Mouse (Mus musculus): Measurements from ENCODE around the gene Hist2h2aa1. TPM values are rescaled to one million over a fixed set of nuclear protein-coding genes. Genes with fewer than 3 reads are reported as not detected.
"Not testable (repeated sequence)": the region's sequence is repeated elsewhere in the genome, so short reads cannot be mapped to it uniquely, and the experiment has no call there.

The Hist2h2aa1 gene
- polyA plus RNA-seq, 2 experiments: 18.1 to 44.2 TPM

- not testable (repeated sequence) for H3K27me3 ChIP-seq (ENCODE audit: control insufficient read depth, insufficient read depth, low read length); H3K36me3 ChIP-seq (ENCODE audit: control insufficient read depth, insufficient read depth, low read length); DNase-seq (ENCODE audit: low spot score); H3K4me1 ChIP-seq (ENCODE audit: control insufficient read depth, insufficient read depth, low read length); H3K9me3 ChIP-seq (ENCODE audit: control insufficient read depth, low read length)
- 0% methylated on average over 9 of the region's 44 CpGs for WGBS
- peak overlapping the region; percentile 87 for H3K4me2 ChIP-seq (replicated peaks; ENCODE audit: low read depth, low read length, severe bottlenecking)
- peak overlapping the region; percentile 48 for H3K4me3 ChIP-seq (replicated peaks; ENCODE audit: low read length)
- ATAC-seq (ENCODE audit: low FRiP score, low read depth): peak; percentile 20
- peak overlapping the region; percentile 58 for H3K9ac ChIP-seq (ENCODE audit: low read depth, low read length, severe bottlenecking)
- peak overlapping the region; percentile 96 for H3K27ac ChIP-seq (replicated peaks; ENCODE audit: low read depth, low read length)
- 0 out of 2 replicates have a peak, but pooled peaks have one; percentile 5 for TF ChIP-seq POLR2A (IDR thresholded peaks at IDR 0.05; ENCODE audit: borderline replicate concordance, extremely low read depth, insufficient read depth, insufficient read length)
Observed at GRCm38 (mm10) chr3:96268776-96269378, 23.6 kb downstream of the Hist2h2aa1 start.

DNA sequence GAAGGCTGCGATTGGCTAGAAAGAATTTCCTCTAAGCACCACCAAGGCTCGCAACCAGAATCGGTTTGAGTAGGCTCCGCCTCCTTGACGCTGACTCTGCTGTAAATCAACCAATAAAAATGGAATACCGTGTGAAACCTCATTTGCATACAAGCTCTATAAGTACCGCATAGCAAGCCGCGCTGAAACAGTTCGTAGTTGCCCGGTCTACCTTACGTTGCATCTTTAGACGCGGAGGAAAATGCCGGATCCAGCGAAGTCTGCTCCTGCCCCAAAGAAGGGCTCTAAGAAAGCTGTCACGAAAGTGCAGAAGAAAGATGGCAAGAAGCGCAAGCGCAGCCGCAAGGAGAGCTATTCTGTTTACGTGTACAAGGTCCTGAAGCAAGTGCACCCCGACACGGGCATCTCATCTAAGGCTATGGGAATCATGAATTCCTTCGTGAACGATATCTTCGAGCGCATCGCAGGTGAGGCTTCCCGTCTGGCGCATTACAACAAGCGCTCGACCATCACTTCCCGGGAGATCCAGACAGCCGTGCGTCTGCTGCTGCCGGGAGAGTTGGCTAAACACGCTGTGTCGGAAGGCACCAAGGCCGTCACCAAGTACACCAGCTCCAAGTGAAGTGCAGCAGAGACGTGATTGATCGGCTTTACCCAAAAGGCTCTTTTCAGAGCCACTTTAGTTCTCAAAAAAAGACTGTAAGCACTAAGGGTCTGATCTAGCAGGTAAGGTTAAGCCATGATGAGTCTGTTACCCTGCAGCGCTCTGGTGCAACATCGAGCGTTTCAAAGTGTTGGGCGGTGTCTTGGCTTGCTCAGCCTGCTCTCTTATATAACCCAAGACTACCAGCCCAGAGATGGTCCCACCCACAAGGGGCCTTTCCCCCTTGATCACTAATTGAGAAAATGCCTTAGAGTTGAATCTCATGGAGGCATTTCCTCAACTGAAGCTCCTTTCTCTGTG is 24.5 kb downstream of the Hist2h2aa1 start, which contains the start of gene Hist2h2bb:
Gene Hist2h2bb (plus strand): TSS at position 242 of the 964 bp plus-strand sequence.
- H3K9me3 ChIP-seq (ENCODE audit: control insufficient read depth, low read length): no peaks in the 10 kb centered on the region
- peak within 1 kb of the TSS; percentile 71 for H3K9ac ChIP-seq (ENCODE audit: low read depth, low read length, severe bottlenecking)
- H3K36me3 ChIP-seq (ENCODE audit: control insufficient read depth, insufficient read depth, low read length): no peaks in the 10 kb centered on the region
- WGBS: under 1% methylated on average over 45 of the region's 45 CpGs
- peak within 1 kb of the TSS; percentile 53 for H3K4me3 ChIP-seq (replicated peaks; ENCODE audit: low read length)
- H3K27me3 ChIP-seq (ENCODE audit: control insufficient read depth, insufficient read depth, low read length): no peaks in the 10 kb centered on the region
- H3K4me2 ChIP-seq (replicated peaks; ENCODE audit: low read depth, low read length, severe bottlenecking): peak within 1 kb of the TSS; percentile 87
- no peaks in the 10 kb centered on the region for H3K4me1 ChIP-seq (ENCODE audit: control insufficient read depth, insufficient read depth, low read length)
- peak within 1 kb of the TSS; percentile 96 for H3K27ac ChIP-seq (replicated peaks; ENCODE audit: low read depth, low read length)
- peak; percentile 99; the same call in 1 of the 2 replicates for TF ChIP-seq POLR2A (IDR thresholded peaks at IDR 0.05; ENCODE audit: borderline replicate concordance, extremely low read depth, insufficient read depth, insufficient read length)
- ATAC-seq (ENCODE audit: low FRiP score, low read depth) (peak; percentile 95), DNase-seq (ENCODE audit: low spot score) (peak; percentile 99)

DNA sequence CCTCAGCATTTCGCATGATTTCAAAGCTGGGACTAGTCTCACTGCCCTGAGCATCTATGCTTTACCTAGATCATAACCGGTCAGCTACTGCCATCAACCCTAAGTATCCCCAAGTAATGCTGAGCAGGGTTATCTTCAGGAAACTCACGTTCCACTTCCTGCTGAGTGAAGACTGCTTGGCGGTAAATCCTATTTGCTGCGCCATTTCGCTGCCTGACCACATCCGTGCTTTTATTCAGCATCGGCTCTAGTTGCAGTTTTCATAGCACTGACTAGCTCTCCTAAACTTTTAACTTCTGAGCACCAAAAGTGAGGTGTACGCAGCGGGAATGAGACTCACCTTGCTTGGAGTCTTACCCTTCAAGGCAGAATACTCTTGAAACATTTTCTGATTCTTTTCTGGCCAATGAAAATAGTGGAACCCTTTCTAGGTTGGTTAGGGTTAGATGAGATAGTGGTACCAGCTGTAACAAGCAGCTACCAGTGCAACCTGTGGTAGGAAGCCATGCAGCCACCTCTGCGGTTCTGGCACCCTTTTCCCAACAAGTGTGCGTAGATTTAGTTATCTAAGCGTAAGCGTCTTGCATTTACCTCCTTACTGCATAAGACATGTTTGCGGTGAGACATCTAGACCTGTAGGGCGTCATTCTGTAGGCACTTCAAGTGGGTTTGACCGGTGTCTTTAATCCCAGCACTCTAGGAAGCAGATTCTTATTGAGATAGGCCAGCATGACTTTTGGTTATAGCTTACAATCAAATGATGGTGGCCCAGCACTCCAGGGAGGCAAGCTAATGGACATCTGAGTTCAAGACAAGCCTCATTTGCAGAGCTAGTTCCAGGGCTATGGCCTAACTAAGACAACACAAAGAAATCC is 28.5 kb downstream of the Hist2h2aa1 start:
- WGBS: 87% methylated on average over 17 of the region's 17 CpGs
- TF ChIP-seq POLR2A (IDR thresholded peaks at IDR 0.05; ENCODE audit: borderline replicate concordance, extremely low read depth, insufficient read depth, insufficient read length): no peak
- no peaks in the 10 kb centered on the region for H3K27me3 ChIP-seq (ENCODE audit: control insufficient read depth, insufficient read depth, low read length)

DNA sequence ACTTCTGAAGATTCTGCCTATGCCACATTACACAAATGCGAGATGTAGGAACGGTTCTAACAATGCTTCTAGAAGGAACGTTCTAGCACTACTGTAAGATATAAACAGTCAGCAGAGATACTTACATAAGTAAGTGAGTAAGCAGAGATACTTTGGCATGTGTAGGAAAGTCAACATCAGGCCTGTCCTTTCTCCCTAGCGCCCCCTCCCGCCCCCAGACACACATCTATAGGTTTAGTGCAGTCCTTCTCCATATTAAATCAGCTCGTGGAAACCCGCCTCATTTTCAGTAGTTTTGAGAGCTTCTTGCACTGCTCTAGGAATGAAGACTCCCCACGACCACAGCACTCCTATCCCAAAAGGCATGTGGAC is 32.1 kb downstream of the Hist2h2aa1 start:
- DNase-seq (ENCODE audit: low spot score) (peak; percentile 50), ATAC-seq (ENCODE audit: low FRiP score, low read depth) (peak; percentile 20)
- Histone ChIP-seq H3K27me3 (ENCODE audit: control insufficient read depth, insufficient read depth, low read length) (no peaks in the 10 kb centered on the region), H3K4me3 (replicated peaks; ENCODE audit: low read length) (peak overlapping the region; percentile 43), H3K4me2 (replicated peaks; ENCODE audit: low read depth, low read length, severe bottlenecking) (peak overlapping the region; percentile 71), H3K36me3 (ENCODE audit: control insufficient read depth, insufficient read depth, low read length) (no peaks in the 10 kb centered on the region), H3K9ac (ENCODE audit: low read depth, low read length, severe bottlenecking) (peak overlapping the region; percentile 59), H3K27ac (replicated peaks; ENCODE audit: low read depth, low read length) (peak overlapping the region; percentile 79), H3K9me3 (ENCODE audit: control insufficient read depth, low read length) (no peaks in the 10 kb centered on the region), H3K4me1 (ENCODE audit: control insufficient read depth, insufficient read depth, low read length) (peaks cover 3% of the 10 kb centered on the region; the same call in 1 of the 2 replicates)
- no peak for TF ChIP-seq POLR2A (IDR thresholded peaks at IDR 0.05; ENCODE audit: borderline replicate concordance, extremely low read depth, insufficient read depth, insufficient read length)
- 13% methylated on average over 8 of the region's 8 CpGs for WGBS

More for the DNA sequence above, 28.5 kb downstream of the Hist2h2aa1 start:
- H3K4me3 ChIP-seq (replicated peaks; ENCODE audit: low read length): no peak overlapping the region
- no peaks in the 10 kb centered on the region for H3K9me3 ChIP-seq (ENCODE audit: control insufficient read depth, low read length)
- H3K4me1 ChIP-seq (ENCODE audit: control insufficient read depth, insufficient read depth, low read length): peaks cover 3% of the 10 kb centered on the region; the same call in 1 of the 2 replicates
- H3K36me3 ChIP-seq (ENCODE audit: control insufficient read depth, insufficient read depth, low read length): no peaks in the 10 kb centered on the region
- H3K9ac ChIP-seq (ENCODE audit: low read depth, low read length, severe bottlenecking): no peak overlapping the region
- ATAC-seq (ENCODE audit: low FRiP score, low read depth) (no peak), DNase-seq (ENCODE audit: low spot score) (no peak)
- no peak overlapping the region for H3K4me2 ChIP-seq (replicated peaks; ENCODE audit: low read depth, low read length, severe bottlenecking)
- no peak overlapping the region for H3K27ac ChIP-seq (replicated peaks; ENCODE audit: low read depth, low read length)
